9 mouse cellular contexts compared by ENCODE assay signal in genomic region chr8:57615016-57615657, GRCm38 (mm10). TPM values are rescaled to one million over a fixed set of nuclear protein-coding genes. Genes with fewer than 3 reads are reported as not detected.
DNase-seq lines count a peak whose midpoint lies in the region; ATAC-seq lines count a peak whose summit lies in the region.
"Had no signal": no experiment of that assay in that cellular context is flagged by ENCODE, and none has a peak within 500 bp of the region (broad histone marks: within the 10 kb centered on the region; RNA-seq: fewer than 3 reads in every experiment).

No protein-coding gene starts in this region.

- peaks cover 33% of the 10 kb centered on the region for H3K27me3 ChIP-seq in heart, embryonic 13.5 days (replicated peaks)
- H3K27me3 ChIP-seq in heart, embryonic 11.5 days (ENCODE audit: control insufficient read depth, insufficient read depth, low read length) = peaks cover 29% of the 10 kb centered on the region
- H3K27me3 ChIP-seq in hindbrain, embryonic 16.5 days (replicated peaks; ENCODE audit: control insufficient read depth, insufficient read depth, low read length) = no peaks in the 10 kb centered on the region

- H3K4me2 ChIP-seq in heart, embryonic 13.5 days = 0 out of 2 replicates have a peak overlapping the region, but pooled peaks have one; percentile 9
- no peak overlapping the region for H3K4me2 ChIP-seq in heart, embryonic 11.5 days
- H3K4me2 ChIP-seq in hindbrain, embryonic 16.5 days (ENCODE audit: low read length) = no peak overlapping the region

- WGBS in heart, embryonic 13.5 days = 49% methylated on average over 15 of the region's 15 CpGs
- WGBS in heart, embryonic 11.5 days (ENCODE audit: insufficient replicate concordance) = 59% methylated on average over 15 of the region's 15 CpGs
- WGBS in hindbrain, embryonic 16.5 days = 64% methylated on average over 15 of the region's 15 CpGs

- no peak overlapping the region for H3K4me3 ChIP-seq in heart, embryonic 13.5 days
- H3K4me3 ChIP-seq in heart, embryonic 11.5 days (ENCODE audit: low read depth, low read length) = no peak overlapping the region
- H3K4me3 ChIP-seq in hindbrain, embryonic 16.5 days (ENCODE audit: low read length) = no peak overlapping the region

- DNase-seq in cerebellum, adult 11 months = peak; percentile 73
- DNase-seq in lung, postnatal 14 days = peak; percentile 19
- no peak for DNase-seq in retina, embryonic 14.5 days (ENCODE audit: low spot score)
- DNase-seq in right cerebral cortex, postnatal 25 days = no peak

- no peak overlapping the region for H3K27ac ChIP-seq in heart, embryonic 13.5 days (replicated peaks)
- no peak overlapping the region for H3K27ac ChIP-seq in heart, embryonic 11.5 days (ENCODE audit: low read depth, low read length)
- no peak overlapping the region for H3K27ac ChIP-seq in hindbrain, embryonic 16.5 days (ENCODE audit: low read depth, low read length)
- H3K27ac ChIP-seq: liver, embryonic 14.5 days had no signal

- H3K9me3 ChIP-seq in heart, embryonic 13.5 days = no peaks in the 10 kb centered on the region
- no peaks in the 10 kb centered on the region for H3K9me3 ChIP-seq in heart, embryonic 11.5 days (replicated peaks; ENCODE audit: control insufficient read depth, low read length)
- no peaks in the 10 kb centered on the region for H3K9me3 ChIP-seq in hindbrain, embryonic 16.5 days (ENCODE audit: control insufficient read depth, low read length)

- H3K9ac ChIP-seq in heart, embryonic 13.5 days = no peak overlapping the region
- H3K9ac ChIP-seq in heart, embryonic 11.5 days (ENCODE audit: low read depth, low read length) = no peak overlapping the region
- H3K9ac ChIP-seq in hindbrain, embryonic 16.5 days (ENCODE audit: low read depth, low read length) = no peak overlapping the region
- H3K9ac ChIP-seq: liver, embryonic 14.5 days had no signal

- no peaks in the 10 kb centered on the region for H3K36me3 ChIP-seq in heart, embryonic 13.5 days
- H3K36me3 ChIP-seq in heart, embryonic 11.5 days (ENCODE audit: control insufficient read depth, insufficient read depth, low read length) = no peaks in the 10 kb centered on the region
- no peaks in the 10 kb centered on the region for H3K36me3 ChIP-seq in hindbrain, embryonic 16.5 days (ENCODE audit: control insufficient read depth, insufficient read depth, low read length)

- no peak for ATAC-seq in heart, embryonic 13.5 days (ENCODE audit: extremely low read depth, insufficient number of reproducible peaks, low FRiP score, low TSS enrichment)
- ATAC-seq in heart, embryonic 11.5 days (replicated peaks; ENCODE audit: insufficient number of reproducible peaks, low FRiP score, low TSS enrichment) = no peak
- ATAC-seq in hindbrain, embryonic 16.5 days = peak; percentile 61
- no peak for ATAC-seq in activated CD4-positive, CD25-positive, alpha-beta regulatory T cell, adult 4 months

- peaks cover 26% of the 10 kb centered on the region for H3K4me1 ChIP-seq in heart, embryonic 13.5 days
- peaks cover 5% of the 10 kb centered on the region; the same call in 1 of the 2 replicates for H3K4me1 ChIP-seq in heart, embryonic 11.5 days (ENCODE audit: control insufficient read depth, insufficient read depth, low read length)
- peaks cover 4% of the 10 kb centered on the region; the same call in 1 of the 2 replicates for H3K4me1 ChIP-seq in hindbrain, embryonic 16.5 days (ENCODE audit: control insufficient read depth, insufficient read depth, low read depth, low read length)

RNA-seq across cellular contexts. Expression of gene Galnt7, which starts 37.7 kb away (rescaled TPM):
- polyA plus RNA-seq in heart, embryonic 13.5 days (2015; fragmentation: Nextera tagmentation; extraction: Ambion mirVana) = 5.7 and 5.9 TPM in 2 replicates
- 8.2 and 8.5 TPM in 2 replicates for polyA plus RNA-seq in heart, embryonic 11.5 days (2014; fragmentation: Nextera tagmentation; extraction: Ambion mirVana)
- 11.1 and 13.4 TPM in 2 replicates for polyA plus RNA-seq in hindbrain, embryonic 16.5 days (2015; fragmentation: Nextera tagmentation; extraction: Ambion mirVana)
- polyA plus RNA-seq in activated CD4-positive, CD25-positive, alpha-beta regulatory T cell, adult 4 months (2017; shearing (Covaris generic)) = 10 to 100 TPM; 24.7 to 25.9 TPM

Comparison
In these comparisons a context has a peak if more than half of its experiments do, and no peak if none do; other contexts are left out.
1. DNase-seq: peak in cerebellum, adult 11 months (single experiment) and lung, postnatal 14 days (single experiment); none in retina, embryonic 14.5 days (single experiment) and right cerebral cortex, postnatal 25 days (single experiment).